In the genomic region with DNA sequence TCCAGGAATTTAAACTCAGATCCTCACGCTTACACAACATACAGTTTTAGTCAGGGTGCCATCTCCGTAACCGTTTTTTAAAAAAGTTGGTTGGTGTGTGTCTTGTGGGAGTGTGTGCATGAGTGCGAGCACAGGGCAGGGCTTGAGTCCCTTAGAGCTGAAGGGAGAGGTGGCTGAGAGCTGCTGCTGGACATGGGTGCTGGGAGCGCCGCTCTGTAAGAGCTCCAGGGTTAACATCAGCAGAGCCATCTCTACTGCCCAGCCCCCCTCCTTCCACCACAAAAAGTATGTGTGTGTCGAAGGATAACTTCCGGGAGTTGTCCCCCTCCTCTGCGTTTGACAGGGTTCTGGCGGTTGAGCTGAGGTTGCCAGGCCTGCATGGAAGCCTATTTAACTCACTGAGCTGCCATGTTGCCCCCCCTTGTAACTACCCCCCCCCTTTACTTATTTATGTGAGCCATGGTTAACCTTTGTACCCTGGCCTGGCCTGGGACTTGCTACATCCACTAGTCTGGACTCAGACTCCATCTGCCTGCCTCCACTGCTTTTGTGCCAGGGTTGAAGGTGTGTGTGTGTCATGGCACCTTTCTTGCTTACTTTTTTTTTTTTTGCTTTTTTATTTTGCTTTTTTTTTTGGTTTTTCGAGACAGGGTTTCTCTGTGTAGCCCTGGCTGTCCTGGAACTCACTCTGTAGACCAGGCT, we compare ENCODE assay signal across 22 mouse cellular contexts. TPM values are rescaled to one million over a fixed set of nuclear protein-coding genes. Genes with fewer than 3 reads are reported as not detected.
A peak's percentile ranks its signal among the peaks of the same experiment; 100 is the strongest.
DNase-seq lines count a peak whose midpoint lies in the region; ATAC-seq and TF ChIP-seq lines count a peak whose summit lies in the region.
"Had no signal": no experiment of that assay in that cellular context is flagged by ENCODE, and none has a peak within 500 bp of the region (broad histone marks: within the 10 kb centered on the region; RNA-seq: fewer than 3 reads in every experiment).

No protein-coding gene starts in this region.

- H3K27me3 ChIP-seq in liver, adult 2 months (ENCODE audit: control insufficient read depth, insufficient read depth, low read length): no peaks in the 10 kb centered on the region
- no peaks in the 10 kb centered on the region for H3K27me3 ChIP-seq in liver, embryonic 12.5 days (replicated peaks)
- no peaks in the 10 kb centered on the region for H3K27me3 ChIP-seq in E14TG2a.4 (ENCODE audit: insufficient read depth, low read length)
- H3K27me3 ChIP-seq: CH12.LX; heart, embryonic 12.5 days; hindbrain, embryonic 13.5 days; lung, embryonic 15.5 days; megakaryocyte, embryonic 14.5 days; neural tube, embryonic 13.5 days had no signal

- no peak overlapping the region for H3K4me2 ChIP-seq in liver, embryonic 12.5 days
- H3K4me2 ChIP-seq: heart, embryonic 12.5 days; hindbrain, embryonic 13.5 days; lung, embryonic 15.5 days; neural tube, embryonic 13.5 days had no signal

- DNase-seq in liver, adult 2 months (ENCODE audit: extremely low read depth, low read depth, low spot score): peak; percentile 91
- DNase-seq in kidney, adult 8-10 months: peak; percentile 65 to 77
- DNase-seq in kidney, postnatal 25 days: peak; percentile 65 to 88
- DNase-seq in layer of hippocampus, adult 2 months (ENCODE audit: low spot score in 2 of 2): no peak
- DNase-seq in cerebellum, postnatal 4 days (ENCODE audit: low spot score in 2 of 2): no peak
- DNase-seq: adrenal gland, postnatal 36 days; cerebellum, adult 11-12 months; cerebellum, postnatal 25 days; heart, postnatal 14 days; layer of hippocampus, adult 9-11 months; midbrain, embryonic 14.5 days; thymus, postnatal 36 days had no signal

- TF ChIP-seq POLR2A in liver, adult 2 months (IDR thresholded peaks at IDR 0.05; ENCODE audit: extremely low read depth, insufficient read depth, low read length): no peak

- no peak overlapping the region for H3K4me3 ChIP-seq in liver, adult 2 months (ENCODE audit: insufficient read depth, low read depth, low read length)
- no peak overlapping the region for H3K4me3 ChIP-seq in liver, embryonic 12.5 days
- peak overlapping the region; percentile 8; the same call in 1 of the 2 replicates for H3K4me3 ChIP-seq in E14TG2a.4 (replicated peaks; ENCODE audit: low read length)
- H3K4me3 ChIP-seq in layer of hippocampus, adult 2 months: no peak overlapping the region
- H3K4me3 ChIP-seq: heart, embryonic 12.5 days; hindbrain, embryonic 13.5 days; left cerebral cortex, adult 2 months; lung, embryonic 15.5 days; megakaryocyte, embryonic 14.5 days; neural tube, embryonic 13.5 days had no signal

- H3K79me2 ChIP-seq in liver, adult 2 months (ENCODE audit: control insufficient read depth, insufficient read depth, low read length): peaks cover 10% of the 10 kb centered on the region; the same call in 1 of the 2 replicates

- H3K9me3 ChIP-seq in liver, embryonic 12.5 days (replicated peaks): no peaks in the 10 kb centered on the region
- no peaks in the 10 kb centered on the region for H3K9me3 ChIP-seq in E14TG2a.4 (ENCODE audit: low read length)
- H3K9me3 ChIP-seq: hindbrain, embryonic 13.5 days; lung, embryonic 15.5 days; megakaryocyte, embryonic 14.5 days; neural tube, embryonic 13.5 days had no signal

- no peak for TF ChIP-seq CTCF in liver, adult 2 months (IDR thresholded peaks at IDR 0.05; ENCODE audit: low read depth, low read length)
- TF ChIP-seq CTCF in E14TG2a.4 (conservative IDR thresholded peaks at IDR 0.05; ENCODE audit: low read length): no peak
- TF ChIP-seq CTCF in layer of hippocampus, adult 2 months (conservative IDR thresholded peaks at IDR 0.05): no peak

- H3K27ac ChIP-seq in liver, adult 2 months (replicated peaks; ENCODE audit: insufficient read depth, low read depth, low read length): peak overlapping the region; percentile 69
- H3K27ac ChIP-seq in liver, embryonic 12.5 days: no peak overlapping the region
- no peak overlapping the region for H3K27ac ChIP-seq in layer of hippocampus, adult 2 months
- H3K27ac ChIP-seq: hindbrain, embryonic 13.5 days; left cerebral cortex, adult 2 months; lung, embryonic 15.5 days; neural tube, embryonic 13.5 days had no signal

- ATAC-seq in liver, embryonic 12.5 days: no peak
- ATAC-seq: inflammation-experienced regulatory T-cells, adult 6 months had no signal

- H3K4me1 ChIP-seq in liver, adult 2 months (ENCODE audit: control insufficient read depth, insufficient read depth, low read length): peaks cover 6% of the 10 kb centered on the region; the same call in 1 of the 2 replicates
- peaks cover 20% of the 10 kb centered on the region for H3K4me1 ChIP-seq in liver, embryonic 12.5 days
- peaks cover 63% of the 10 kb centered on the region for H3K4me1 ChIP-seq in E14TG2a.4 (replicated peaks; ENCODE audit: low read depth, low read length)

- H3K9ac ChIP-seq in liver, adult 2 months (ENCODE audit: low read depth, low read length): no peak overlapping the region
- no peak overlapping the region for H3K9ac ChIP-seq in liver, embryonic 12.5 days
- H3K9ac ChIP-seq: heart, embryonic 12.5 days; hindbrain, embryonic 13.5 days; lung, embryonic 15.5 days; neural tube, embryonic 13.5 days had no signal

- 59% methylated on average over 11 of the region's 11 CpGs for WGBS in liver, adult 2 months
- WGBS in liver, embryonic 12.5 days (ENCODE audit: insufficient replicate concordance): 74% methylated on average over 11 of the region's 11 CpGs

- H3K36me3 ChIP-seq in liver, adult 2 months (ENCODE audit: control insufficient read depth, insufficient read depth, low read length): no peaks in the 10 kb centered on the region
- peaks cover 81% of the 10 kb centered on the region for H3K36me3 ChIP-seq in liver, embryonic 12.5 days
- H3K36me3 ChIP-seq in E14TG2a.4 (ENCODE audit: insufficient read depth, low read length): peaks cover 28% of the 10 kb centered on the region

RNA-seq across cellular contexts. Expression of a gene that starts 11.2 kb away (rescaled TPM):
- 9.7 and 11.9 TPM in 2 replicates for total RNA-seq in liver, adult 2 months (2014; rRNA removed)
- 11.8 and 17.0 TPM in 2 replicates for polyA plus RNA-seq in liver, adult 2 months (2012; rRNA removed)
- polyA plus RNA-seq in liver, embryonic 12.5 days (2016; fragmentation: Nextera tagmentation; extraction: Ambion mirVana): 15.2 and 15.8 TPM in 2 replicates
- 100 to 1,000 TPM; 158 TPM for total RNA-seq in layer of hippocampus, adult 2 months (2021)

Comparison
In these comparisons a context has a peak if more than half of its experiments do, and no peak if none do; other contexts are left out.
1. DNase-seq: peak in liver, adult 2 months (single experiment), kidney, adult 8-10 months (2 of 2) and kidney, postnatal 25 days (2 of 2); none in layer of hippocampus, adult 2 months (0 of 2) and cerebellum, postnatal 4 days (0 of 2).
2. RNA of a gene that starts 11.2 kb away (total RNA-seq): 158 TPM in layer of hippocampus, adult 2 months; 9.7 to 11.9 TPM in liver, adult 2 months; every median in the first group is over 10 times any median in the second.